Mouse (Mus musculus) heart, embryonic 12.5 days (tissue): ENCODE results near the gene Zranb1. TPM values are rescaled to one million over a fixed set of nuclear protein-coding genes. Genes with fewer than 3 reads are reported as not detected.

ENCODE experiments used
- polyA plus RNA-seq: library from polyadenylated mRNA; unstranded; fragments of >200 nt; fragmentation: Nextera tagmentation; extraction: Ambion mirVana; gene quantifications from 2 replicates; pipeline ENCODE4 v1.2.1, GENCODE M21; 2016

The Zranb1 gene
- polyA plus RNA-seq, 1 experiment from 2014 or later, result 10.3 TPM

Other genes starting within 250 kb of the Zranb1 start
- gene Fam53b, start 117.3 kb upstream of the Zranb1 start, polyA plus RNA-seq, result 15.3 and 17.0 TPM in 2 replicates
- gene Eef1akmt2, start 78.5 kb upstream of the Zranb1 start, polyA plus RNA-seq, result 37.9 and 45.9 TPM in 2 replicates
- gene Abraxas2, start 71.9 kb upstream of the Zranb1 start, polyA plus RNA-seq, result 26.6 and 27.8 TPM in 2 replicates
- 33.6 and 34.1 TPM in 2 replicates for gene Fgfr2, start 192.2 kb downstream of the Zranb1 start, polyA plus RNA-seq
- 60.6 and 66.2 TPM in 2 replicates for gene Ctbp2, start 193.2 kb downstream of the Zranb1 start, polyA plus RNA-seq